Mouse (Mus musculus) thymus, adult 18-20 months (tissue): ENCODE measurements around the gene Fads2.

Source experiments
- DNase-seq, 2 experiments: peaks; one replicate each; pipeline ENCODE4 v3.0.0; 2022; ENCODE audit warnings: mixed read lengths in 2 of 2

Gene Fads2

DNA sequence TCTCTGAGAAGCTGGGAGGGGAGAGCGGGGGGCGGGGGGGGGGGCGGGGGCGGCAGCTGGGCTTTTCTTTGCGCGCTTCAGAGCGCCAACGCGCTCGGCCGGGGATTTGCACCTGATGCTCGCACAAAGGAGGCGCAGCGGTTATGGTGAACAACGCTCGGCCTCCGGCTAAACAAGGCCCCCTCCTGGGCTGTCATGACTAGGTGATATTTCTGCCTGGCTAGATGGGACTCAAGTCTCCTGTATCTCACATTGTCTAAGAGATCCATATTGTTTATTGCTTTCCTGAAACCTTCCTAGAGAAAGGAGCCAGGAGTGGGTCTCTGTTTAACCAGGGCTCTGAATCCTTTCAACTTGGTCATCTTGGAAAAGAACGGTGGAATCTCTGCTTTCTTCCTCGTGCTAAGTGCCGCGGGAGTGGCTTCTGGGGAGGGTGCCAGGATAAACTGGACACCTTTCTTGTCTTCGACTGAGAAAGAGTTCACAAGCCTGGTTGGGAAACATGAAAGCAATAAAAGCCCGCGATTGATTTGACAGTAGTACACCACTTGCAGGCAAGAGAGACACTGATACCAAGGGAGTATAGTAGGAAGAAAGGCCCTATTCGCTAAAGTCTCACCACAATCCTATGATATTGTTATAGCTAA, 631 bp upstream of the Fads2 start:
- no peak for DNase-seq

DNA sequence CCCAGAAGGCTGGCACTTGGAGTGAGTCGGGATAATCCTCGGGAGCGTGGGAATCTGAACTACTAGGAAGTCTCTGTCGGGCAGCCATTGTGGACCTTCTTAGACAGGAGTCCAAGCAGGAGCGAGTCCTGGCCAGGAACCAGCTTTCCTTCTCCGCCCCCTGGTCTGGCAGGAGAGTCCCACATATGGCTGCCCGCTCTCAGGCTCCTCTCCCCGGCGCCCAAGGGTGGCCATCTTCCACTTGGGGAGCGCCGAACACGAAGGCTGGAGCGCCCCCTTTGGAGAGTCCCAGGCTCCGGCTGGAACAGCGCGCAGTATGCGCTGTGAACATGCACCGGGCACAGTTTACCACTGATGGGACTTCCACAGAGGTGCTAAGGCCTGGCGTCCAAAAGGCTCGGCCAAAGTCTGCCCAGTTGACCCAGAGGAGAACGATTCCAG, 895 bp downstream of the Fads2 start:
- DNase-seq: peak; percentile 60 to 64

DNA sequence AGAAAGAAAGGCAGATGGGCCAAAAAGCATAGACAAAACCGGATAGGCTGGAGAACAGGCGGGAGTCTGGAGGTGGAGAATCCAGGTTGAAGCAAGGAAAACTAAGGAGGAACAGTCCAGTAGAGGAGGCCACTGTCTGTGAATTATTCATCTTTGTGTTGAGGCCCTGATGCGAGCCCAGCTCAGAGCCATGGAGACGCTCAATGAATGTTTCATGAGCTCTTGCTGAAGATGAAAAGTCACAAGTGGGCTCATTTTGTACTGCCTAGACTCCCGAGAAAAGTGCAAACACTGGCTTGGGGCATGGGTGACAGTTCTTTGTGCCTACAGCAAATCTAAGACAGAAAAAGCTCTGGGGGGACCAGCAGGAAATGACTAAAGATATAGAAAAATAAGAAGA, 3.7 kb downstream of the Fads2 start:
- no peak for DNase-seq

DNA sequence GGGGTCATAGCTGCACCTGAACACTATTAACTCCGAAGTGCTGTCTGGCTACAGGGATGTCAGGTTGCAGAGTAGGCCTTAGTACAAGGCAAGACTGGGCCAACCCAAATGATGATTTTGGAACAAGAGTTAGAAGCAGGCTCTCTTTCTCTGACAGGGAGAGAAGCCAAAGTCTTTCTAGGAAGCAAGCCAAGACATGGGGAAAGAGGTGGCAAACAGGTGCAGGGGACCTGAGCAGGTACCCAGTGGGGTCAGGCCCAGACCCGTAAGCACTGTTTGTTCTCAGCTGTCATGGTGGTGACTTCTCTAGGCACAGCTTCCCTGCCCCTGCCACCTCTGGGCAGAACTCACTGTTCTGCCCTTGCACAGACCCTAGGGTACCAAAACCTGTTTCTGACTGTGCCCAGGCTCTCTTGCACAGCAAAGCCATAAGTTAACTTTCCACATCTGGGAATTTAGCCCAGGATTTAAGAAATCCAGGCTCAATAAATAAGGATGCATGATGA, 5.1 kb downstream of the Fads2 start:
- DNase-seq: no peak

DNA sequence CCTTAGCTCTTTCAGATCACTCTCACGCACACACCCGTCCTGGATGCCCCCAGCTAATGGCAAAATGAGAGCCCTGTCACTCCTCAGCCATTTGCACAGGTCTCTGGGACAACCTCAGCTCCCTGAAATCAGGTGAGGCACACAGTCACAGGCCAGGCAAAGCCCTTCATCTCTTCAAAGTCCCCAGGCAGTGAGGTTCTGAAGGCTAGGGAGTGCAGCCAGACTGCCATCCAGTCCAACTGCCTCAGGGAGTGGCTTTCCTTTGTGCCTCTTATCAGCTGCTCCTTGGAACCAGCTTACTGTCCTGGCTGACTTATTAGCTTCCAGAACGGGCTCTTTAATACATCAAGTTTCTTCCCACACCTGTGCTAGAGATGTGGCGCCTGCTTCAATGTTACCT, 6.9 kb downstream of the Fads2 start:
- DNase-seq: no peak

DNA sequence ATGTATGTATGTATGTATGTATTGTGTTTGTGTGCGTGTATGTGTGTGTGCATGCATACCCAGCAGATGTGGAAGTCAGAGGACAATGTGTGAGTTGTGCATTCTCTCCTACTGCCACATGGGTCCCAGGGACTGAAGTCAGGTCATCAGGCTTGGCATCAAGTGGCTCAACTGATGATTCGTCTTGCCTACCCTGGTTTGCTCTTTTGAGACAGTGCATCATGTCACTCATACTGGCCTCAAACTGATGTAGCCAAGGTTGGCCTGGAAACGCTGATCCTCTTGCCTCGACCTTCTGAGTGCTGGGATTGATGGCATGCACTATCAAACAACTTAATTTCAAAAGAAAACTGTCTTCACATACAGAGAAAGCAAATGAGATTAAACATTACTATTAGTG, 7.7 kb downstream of the Fads2 start:
- no peak for DNase-seq

DNA sequence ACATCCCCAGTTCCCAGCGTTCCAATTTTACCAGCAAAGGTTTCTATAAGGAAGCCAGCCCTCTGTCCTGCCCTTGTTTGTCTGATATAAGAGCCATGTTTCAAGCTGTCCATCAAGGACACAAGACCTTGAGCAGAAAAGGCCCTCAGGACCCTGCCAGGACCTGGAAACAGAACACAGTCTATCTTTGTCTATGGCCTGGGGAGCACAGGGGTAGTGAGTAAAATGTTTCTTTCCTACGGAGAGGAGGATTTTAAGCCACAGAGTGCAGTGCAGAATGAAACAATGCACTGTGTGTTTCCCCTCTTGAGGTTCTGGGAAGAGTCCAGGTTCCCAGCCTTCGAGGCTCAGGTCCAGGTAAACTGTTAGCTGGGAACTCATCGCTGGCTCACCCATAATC, 14.6 kb downstream of the Fads2 start:
- DNase-seq: no peak

DNA sequence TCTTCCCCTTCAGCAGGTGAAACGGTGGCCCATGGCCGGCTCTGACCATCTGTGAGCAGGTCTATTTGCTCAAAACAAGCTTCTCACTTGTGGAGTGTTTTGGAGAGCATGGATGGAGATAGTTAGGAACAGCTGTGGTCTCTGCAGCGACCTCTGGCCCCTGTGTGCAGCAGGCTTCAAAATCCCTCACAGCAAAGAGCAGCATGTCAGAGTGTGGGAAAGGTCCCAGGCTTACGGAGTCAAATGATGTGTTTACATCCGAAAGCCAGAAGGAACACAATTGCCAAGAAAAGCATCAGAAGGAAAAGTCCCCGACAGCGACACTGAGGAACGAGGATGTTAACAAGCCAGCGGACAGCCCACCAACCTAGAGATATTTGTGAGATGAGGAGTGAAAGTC, 16.1 kb downstream of the Fads2 start:
- DNase-seq: no peak

DNA sequence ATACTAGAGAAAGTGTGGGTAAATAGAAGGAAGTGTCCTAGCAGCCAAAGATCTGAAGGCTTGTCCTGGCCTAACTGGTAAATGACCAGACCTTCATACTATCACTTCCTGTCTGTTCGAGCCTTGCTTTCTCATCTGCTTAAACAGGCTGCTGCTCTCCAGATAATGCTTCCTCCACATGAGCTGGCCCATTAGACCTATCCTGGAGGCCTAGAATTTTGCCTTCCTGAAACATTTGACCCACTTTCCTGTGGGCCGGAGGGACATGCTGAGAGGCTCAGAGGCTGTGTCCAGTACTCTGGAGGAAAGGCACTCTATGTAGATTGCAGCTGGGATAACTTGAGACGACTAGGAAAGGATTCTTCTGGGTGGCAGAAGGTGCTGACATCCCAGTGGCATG, 19.4 kb downstream of the Fads2 start:
- no peak for DNase-seq

DNA sequence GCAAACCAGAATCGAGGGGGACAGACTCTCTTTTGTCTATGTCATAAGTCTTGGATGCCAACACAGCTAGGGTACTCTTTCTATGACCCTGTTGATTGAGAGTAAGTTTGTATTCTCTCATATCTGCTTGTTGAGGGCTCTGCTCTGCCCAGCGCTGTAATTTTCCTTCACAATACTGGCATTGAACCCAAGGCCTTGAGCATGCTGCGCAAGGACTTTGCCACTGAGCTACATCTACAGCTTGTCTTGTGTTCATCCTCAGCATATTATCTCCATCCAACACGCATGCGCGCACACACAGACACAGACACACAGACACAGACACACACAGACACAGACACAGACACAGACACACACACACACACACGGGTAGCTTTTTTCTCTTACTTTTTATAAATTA, 21.2 kb downstream of the Fads2 start:
- DNase-seq: no peak

DNA sequence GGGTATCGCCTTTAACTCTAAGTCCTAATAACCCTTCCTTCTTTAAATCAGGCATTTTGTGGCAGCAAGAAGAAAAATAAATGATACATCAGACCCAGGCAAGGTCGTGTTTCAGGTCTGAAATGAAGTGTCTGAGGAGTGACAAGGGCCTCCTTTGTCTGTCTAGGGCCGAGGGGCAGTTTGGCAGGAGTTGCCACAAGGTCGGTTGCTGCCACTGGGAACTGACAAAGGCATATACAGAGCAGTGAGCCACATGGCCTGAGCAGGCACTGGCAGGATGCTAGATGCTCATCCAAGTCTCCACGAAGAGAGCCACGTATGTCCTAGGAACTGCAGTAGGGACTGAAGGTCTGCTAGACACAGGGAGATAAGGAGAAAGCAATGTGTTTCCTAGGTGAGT, 23.2 kb downstream of the Fads2 start:
- no peak for DNase-seq

DNA sequence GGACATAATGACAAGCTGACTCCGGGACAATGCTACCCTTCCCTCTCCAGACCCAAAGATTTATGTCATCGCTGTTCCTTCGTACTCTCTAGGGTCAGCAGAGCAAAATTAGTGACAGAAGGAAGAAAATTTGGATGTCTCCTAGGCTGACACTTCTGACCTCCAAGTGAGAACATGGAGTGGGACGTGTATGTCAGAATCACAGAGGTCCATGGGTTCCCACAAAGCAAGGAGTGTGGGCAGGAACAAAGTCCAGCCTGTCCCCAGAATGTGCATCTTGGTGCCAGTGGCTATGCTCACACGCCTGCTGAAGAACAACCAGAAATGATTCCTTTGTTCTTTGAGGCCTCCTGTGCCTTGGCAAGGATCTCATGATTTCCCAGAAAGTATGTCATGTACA, 28.4 kb downstream of the Fads2 start:
- DNase-seq: no peak

DNA sequence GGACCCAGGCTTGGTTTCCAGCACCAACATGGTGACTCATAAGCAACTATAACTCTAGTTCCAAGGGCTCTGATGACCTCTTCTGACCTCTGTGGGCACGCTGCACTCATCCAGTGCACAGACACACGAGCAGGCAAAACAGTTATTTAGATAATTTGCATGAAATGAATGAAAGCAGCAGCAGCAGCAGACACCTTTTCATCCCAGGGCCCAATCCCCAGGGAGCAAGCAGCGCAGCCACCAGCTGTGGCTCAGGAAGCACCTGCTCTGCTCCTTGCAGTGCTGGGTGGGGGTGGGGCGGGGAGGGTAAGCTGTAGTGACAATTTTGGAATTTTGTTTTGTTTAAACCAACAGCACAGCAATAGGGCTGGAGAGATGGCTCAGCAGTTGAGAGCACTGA, 29.7 kb downstream of the Fads2 start:
- no peak for DNase-seq

DNA sequence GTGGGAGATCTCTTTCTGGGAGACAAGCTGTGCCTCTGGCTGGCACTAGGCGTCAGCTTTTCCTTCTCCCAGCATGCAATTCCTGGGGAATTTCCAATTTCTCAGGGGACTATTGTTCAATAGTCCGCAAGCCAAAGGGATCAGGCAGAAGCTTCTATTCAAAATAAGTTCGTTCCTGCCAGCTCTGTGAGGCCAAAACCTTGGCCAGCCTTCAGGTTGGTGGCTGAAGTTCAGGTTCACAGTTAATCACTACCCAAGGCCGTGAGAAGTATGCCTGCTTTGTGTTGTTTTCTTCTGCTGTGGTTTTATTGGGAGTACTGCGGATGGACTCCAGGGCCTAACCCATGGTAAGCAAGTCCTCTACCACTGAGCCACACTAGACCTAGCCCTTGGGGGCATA, 30.4 kb downstream of the Fads2 start:
- DNase-seq: no peak

DNA sequence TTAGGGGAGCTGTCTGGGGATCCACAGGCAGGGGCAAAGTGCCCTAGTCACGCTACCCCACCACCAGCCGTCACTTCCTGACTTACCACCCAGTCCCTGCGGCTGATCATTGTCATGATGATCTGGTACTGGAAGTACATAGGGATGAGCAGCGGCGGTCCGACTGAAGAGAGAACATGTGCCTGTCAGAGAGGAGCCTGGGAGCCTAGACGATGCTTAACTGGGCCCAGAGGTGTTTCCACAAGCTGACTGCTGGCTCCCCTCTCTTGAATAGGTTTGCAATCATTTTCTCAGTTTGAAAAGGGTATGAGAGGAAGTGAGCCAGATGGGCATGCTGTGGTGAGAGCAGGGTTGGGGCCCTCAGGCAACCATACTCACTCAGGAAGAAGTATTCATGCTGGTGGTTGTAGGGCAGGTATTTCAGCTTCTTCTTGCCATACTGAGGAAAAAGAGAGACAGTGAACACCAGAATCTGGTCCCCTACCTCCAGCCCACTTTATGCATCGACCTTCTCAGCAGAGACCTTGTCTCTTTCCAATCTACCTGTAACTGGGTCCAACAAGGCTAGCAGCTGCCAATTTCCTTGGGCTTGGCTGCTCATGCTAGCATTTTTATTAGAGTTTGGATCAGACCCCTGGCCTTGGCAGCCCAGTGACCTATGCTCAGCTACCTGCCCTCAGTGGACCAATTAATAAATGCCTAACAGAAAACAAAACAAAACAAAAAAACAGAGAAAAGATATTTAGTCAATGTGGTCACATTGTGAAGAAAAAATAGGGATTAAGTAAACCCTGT, 31.2 kb downstream of the Fads2 start:
- DNase-seq: peak in 1 of 2 experiments; percentile 29

DNA sequence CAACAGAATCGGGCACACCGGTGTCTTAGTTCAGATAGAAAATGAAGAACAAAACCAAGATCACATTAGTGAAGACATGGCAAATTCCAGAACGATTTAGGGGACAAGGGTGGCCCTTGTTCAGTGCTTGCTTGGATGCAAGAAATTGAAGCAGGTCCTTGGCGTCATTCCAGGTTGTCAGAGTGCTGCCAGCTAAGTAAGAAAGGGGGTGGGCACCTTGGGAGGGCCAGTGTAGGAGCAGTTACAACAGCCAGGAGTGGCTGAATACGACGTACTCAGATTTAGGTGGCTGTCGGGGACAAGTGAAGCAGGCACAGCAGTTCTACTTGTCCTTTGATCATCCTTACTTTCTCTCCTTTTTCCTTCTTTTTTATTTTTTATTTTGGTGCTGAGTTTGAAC, 33.8 kb downstream of the Fads2 start:
- DNase-seq: no peak

DNA sequence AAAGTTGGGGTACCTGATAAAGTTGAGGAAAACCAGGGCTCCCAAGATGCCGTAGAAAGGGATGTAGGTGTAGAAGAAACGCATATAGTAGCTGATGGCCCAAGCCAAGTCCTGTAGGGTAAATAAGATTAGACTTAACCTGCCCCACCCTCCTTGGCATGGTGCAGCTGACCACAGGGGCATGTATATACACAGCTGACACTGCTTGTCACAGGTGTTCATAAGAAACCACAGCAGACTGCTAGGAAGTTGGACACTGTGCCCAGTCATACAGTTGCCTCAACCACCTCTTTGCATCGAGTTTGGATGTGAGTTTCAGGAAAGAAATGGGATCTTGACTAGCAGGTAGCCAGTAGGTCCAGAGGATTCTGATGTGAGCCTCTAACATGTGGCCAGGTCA, 35.0 kb downstream of the Fads2 start:
- DNase-seq: no peak

DNA sequence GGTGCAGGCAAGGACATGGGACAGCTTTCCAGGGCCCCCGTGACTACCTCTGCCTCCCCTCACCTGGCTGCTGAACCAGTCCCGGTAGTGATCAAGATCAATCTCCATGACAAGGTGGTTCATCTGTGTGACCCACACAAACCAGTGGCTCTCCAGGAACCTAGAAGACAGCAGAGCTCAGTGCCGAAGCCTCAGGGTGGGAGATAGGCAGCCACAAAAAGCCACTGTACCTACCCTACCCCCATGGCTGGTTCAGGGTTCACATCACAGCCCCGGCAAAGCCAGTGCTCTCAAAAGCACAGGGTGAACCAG, 35.4 kb downstream of the Fads2 start:
- DNase-seq: no peak

DNA sequence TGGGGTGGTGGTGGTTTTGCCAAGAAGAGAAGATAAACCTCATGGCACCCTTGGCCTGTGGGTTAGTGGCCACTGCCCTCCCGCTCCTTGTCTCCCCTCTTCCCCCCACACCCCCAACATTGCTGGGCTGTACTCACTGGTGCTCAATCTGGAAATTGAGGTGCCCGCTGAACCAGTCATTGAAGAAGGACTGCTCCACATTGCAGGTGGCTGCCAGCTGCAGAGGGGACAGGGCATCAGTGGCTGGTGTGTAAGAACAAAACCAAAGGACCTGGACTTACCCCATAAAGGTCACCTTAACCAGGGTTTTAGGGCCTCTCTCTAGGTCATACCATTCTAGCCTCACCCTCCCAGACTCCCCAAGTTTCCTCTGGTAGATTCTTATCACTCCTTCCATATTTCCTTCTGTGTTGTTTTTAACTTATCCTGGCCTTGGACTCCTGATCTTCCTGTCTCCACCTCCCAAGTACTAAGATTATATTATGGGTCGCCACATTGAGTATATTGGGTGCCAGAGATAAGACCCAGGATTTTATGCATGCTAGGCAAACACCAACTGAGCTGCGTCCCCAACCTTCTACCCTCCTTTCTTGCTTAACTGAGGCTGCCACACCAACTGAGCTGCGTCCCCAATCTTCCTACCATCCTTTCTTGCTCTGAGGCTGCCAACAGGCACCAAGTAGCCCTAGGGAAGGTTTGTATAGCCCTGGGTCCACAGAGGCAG, 35.9 kb downstream of the Fads2 start:
- DNase-seq: no peak

DNA sequence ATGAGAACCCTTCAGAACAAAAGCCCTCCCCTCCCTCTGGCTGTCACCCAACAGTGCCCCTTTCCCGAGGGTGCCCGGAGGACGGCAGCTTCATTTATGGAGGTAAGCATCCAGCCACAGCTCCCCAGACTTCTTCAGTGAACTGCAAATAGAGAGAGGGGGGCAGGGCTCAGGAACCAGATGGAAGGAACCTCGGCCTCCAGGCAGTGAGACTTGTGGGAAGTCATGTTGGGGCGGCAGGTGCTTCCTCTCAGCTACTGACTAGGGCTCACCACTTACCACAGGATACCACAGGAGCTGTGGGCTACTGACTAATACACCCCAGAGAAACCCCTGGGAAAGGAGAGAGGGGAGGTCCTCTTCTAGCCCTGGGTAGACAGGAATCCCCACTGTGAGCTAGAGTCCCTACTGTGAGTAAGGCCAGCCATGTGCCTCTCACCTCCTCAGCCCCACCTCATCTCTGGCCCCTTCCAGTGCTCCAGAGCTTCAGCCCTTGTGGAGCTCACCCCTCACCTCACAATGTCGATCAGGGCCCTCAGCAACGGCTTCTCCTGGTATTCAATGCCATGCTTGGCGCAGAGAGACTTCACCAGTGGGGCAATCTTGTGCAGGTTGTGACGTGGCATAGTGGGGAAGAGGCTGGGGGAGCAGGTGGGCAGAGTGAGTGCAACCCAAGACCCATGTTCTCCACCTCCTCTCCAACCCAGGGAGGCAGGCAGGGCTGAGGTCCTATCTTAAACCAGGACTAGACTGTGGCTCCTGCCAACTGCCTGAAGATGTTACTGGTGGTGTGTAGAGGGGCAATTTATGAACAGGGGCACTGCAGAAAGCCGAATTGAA, 37.2 kb downstream of the Fads2 start:
- DNase-seq: peak; percentile 53 to 65

DNA sequence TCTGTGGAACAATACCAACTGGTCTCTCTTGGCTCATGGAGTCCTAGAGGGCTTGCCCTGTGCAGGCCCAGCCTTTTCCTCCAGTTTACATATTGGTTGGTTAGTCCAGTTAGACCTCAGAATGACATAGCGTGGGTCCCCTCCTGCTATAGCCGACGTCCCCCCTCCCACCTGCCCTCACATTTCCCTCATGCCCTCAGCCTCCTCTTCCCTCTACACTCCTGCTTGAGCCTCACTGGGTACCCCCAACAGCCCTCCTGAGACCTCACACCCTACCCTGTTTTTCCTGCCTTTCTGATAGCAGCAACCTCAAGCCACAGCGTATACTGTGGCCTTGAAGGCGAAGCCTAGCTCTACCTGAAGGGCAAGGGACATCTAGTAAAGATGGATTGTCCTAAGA, 38.7 kb downstream of the Fads2 start:
- DNase-seq: no peak

DNA sequence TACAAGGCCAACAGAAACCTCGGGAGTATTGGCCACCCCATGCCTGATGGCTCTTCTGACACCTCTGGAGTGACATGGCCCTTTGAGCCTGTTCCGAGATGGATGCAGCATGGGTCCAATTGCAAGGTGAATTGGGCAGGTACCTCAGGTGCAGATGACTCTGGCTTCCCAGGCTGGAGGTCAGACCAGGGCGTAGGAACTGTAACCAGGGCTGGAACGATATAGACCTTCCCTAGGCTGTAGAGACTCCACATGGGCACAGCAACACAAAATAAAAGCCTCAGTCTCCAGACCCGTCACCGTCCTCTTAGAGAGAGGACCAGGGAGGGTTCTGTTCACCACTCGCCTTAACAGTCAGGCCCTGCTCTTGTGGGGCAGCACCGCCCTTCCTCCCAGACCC, 39.3 kb downstream of the Fads2 start:
- DNase-seq: no peak

DNA sequence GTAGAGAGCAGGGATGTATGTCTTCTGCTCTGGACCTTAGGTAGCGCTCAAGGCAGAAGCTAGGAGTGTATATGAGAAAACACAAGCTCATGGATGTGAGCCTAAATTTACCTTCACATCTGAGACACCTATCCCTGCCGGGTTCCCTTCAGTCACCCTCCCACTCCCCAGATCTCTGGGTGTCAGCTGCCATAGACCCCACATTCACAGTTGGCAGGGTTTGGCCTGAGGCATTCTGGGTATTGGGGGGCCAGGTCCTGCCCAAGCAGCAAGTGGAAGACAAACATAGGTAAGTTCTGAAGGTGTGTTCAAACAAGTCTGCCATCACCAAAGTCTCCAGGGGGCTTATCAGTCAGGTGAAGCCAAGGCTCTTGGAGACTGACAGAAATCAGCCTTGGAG, 39.9 kb downstream of the Fads2 start:
- DNase-seq: no peak
